Mouse (Mus musculus) thymus, adult 2 months (tissue): ENCODE results near the gene Krtap24-1. TPM values are rescaled to one million over a fixed set of nuclear protein-coding genes. Genes with fewer than 3 reads are reported as not detected.

Source experiments
- DNase-seq: peaks from one replicate; pipeline ENCODE4 v3.0.0; 2021
- H3K27ac ChIP-seq: fragments of 200-500 bp; 2 replicates; pipeline ENCODE4 v1.5.1; 2012; ENCODE audit warnings: low read length, control low read depth; ENCODE audit not compliant: control insufficient read depth, insufficient read depth
- H3K27me3 ChIP-seq: fragments of 200-500 bp; 2 replicates; pipeline ENCODE4 v1.6.1; 2012; ENCODE audit warnings: mild to moderate bottlenecking, low read length, moderate library complexity, mixed read lengths; ENCODE audit not compliant: control insufficient read depth, insufficient read depth
- H3K36me3 ChIP-seq: fragments of 200-500 bp; 2 replicates; pipeline ENCODE4 v1.6.1; 2012; ENCODE audit warnings: mild to moderate bottlenecking, low read length, moderate library complexity; ENCODE audit not compliant: control insufficient read depth, insufficient read depth
- H3K4me1 ChIP-seq: fragments of 200-500 bp; replicated peaks from 2 replicates; pipeline ENCODE4 v1.6.1; 2012; ENCODE audit warnings: low read length; ENCODE audit not compliant: control insufficient read depth, insufficient read depth
- H3K4me3 ChIP-seq: fragments of 200-500 bp; 2 replicates; pipeline ENCODE4 v1.5.1; 2012; ENCODE audit warnings: mild to moderate bottlenecking, low read length, control low read depth, moderate library complexity; ENCODE audit not compliant: control insufficient read depth, insufficient read depth
- CTCF ChIP-seq: fragments of 200-500 bp; IDR thresholded peaks from 2 replicates; pipeline ENCODE4 v1.5.1; 2012; ENCODE audit warnings: mild to moderate bottlenecking, control low read depth, low read length, moderate library complexity, borderline replicate concordance; ENCODE audit not compliant: control insufficient read depth, poor library complexity, insufficient read depth; ENCODE audit errors: extremely low read depth
- POLR2A ChIP-seq: fragments of 200-500 bp; IDR thresholded peaks from 2 replicates; pipeline ENCODE4 v1.6.1; 2012; ENCODE audit warnings: mild to moderate bottlenecking, low read length, control low read depth, moderate library complexity; ENCODE audit not compliant: control insufficient read depth, poor library complexity, insufficient read depth; ENCODE audit errors: extremely low read depth
- WGBS: fragments of 180-500 bp; shearing (Covaris S2); methylation state at CpG from one replicate; pipeline ENCODE4 v1.1.7; 2018; 5-methylcytosine and 5-hydroxymethylcytosine counted together
- polyA plus RNA-seq: library from polyadenylated mRNA; depleted of rRNA; stranded (reverse); fragments of >200 nt; gene quantifications from 2 replicates; pipeline ENCODE4 v1.2.3, GENCODE M21; 2012; rRNA removed

The Krtap24-1 gene
- polyA plus RNA-seq, 1 experiment = not detected

- TF ChIP-seq CTCF (no peak), POLR2A (no peak)
- Histone ChIP-seq H3K4me3 (no peak overlapping the region), H3K4me1 (no peaks in the 10 kb centered on the region), H3K27me3 (no peaks in the 10 kb centered on the region), H3K27ac (no peak overlapping the region), H3K36me3 (no peaks in the 10 kb centered on the region)
- no peak for DNase-seq
- 94% methylated on average over 3 of the region's 3 CpGs for WGBS
These were observed 42.3 kb downstream of the Krtap24-1 start for GRCm38 (mm10) chr16:88569732-88570131.

GRCm38 (mm10) chr16:88569096-88569495, 43.0 kb downstream of the Krtap24-1 start:
- no peaks in the 10 kb centered on the region for H3K36me3 ChIP-seq
- no peak for TF ChIP-seq CTCF
- no peak for TF ChIP-seq POLR2A
- H3K4me1 ChIP-seq = no peaks in the 10 kb centered on the region
- H3K27me3 ChIP-seq = no peaks in the 10 kb centered on the region
- no peak overlapping the region for H3K27ac ChIP-seq
- no peak for DNase-seq
- H3K4me3 ChIP-seq = no peak overlapping the region
- 87% methylated on average over 1 of the region's 1 CpGs for WGBS

GRCm38 (mm10) chr16:88563045-88563913, 48.8 kb downstream of the Krtap24-1 start, which contains the start of gene Cldn8:
Cldn8 (minus strand) TSS chr16:88563183.
- no peak for DNase-seq
- no peaks in the 10 kb centered on the region for H3K27me3 ChIP-seq
- WGBS = 85% methylated on average over 6 of the region's 6 CpGs
- TF ChIP-seq POLR2A (no peak), CTCF (no peak)
- no peaks in the 10 kb centered on the region for H3K36me3 ChIP-seq
- no peak within 1 kb of the TSS for H3K27ac ChIP-seq
- no peaks in the 10 kb centered on the region for H3K4me1 ChIP-seq
- H3K4me3 ChIP-seq = no peak within 1 kb of the TSS

GRCm38 (mm10) chr16:88561617-88562164, 50.4 kb downstream of the Krtap24-1 start:
- 89% methylated on average over 6 of the region's 6 CpGs for WGBS
- H3K4me1 ChIP-seq = no peaks in the 10 kb centered on the region

More at GRCm38 (mm10) chr16:88561617-88562164, 50.4 kb downstream of the Krtap24-1 start:
- Histone ChIP-seq H3K27ac (no peak overlapping the region), H3K36me3 (no peaks in the 10 kb centered on the region), H3K27me3 (no peaks in the 10 kb centered on the region), H3K4me3 (no peak overlapping the region)
- no peak for TF ChIP-seq POLR2A
- TF ChIP-seq CTCF = no peak
- no peak for DNase-seq

Other genes starting within 250 kb of the Krtap24-1 start
- not detected in 2 replicates for gene Cldn17, start 105.3 kb downstream of the Krtap24-1 start, polyA plus RNA-seq
- 0.19 TPM in 1 of 2 replicates, not detected in the other for gene Cldn8, start 49.1 kb downstream of the Krtap24-1 start, polyA plus RNA-seq
- gene 2310079G19Rik, start 15.4 kb upstream of the Krtap24-1 start, polyA plus RNA-seq = 0.31 TPM in 1 of 2 replicates, not detected in the other
- gene Krtap26-1, start 35.5 kb upstream of the Krtap24-1 start, polyA plus RNA-seq = not detected in 2 replicates
- gene Krtap27-1, start 59.4 kb upstream of the Krtap24-1 start, polyA plus RNA-seq = not detected in 2 replicates
- not detected in 2 replicates for gene 2310061N02Rik, start 95.7 kb upstream of the Krtap24-1 start, polyA plus RNA-seq
- not detected in 2 replicates for gene Krtap13-1, start 116.6 kb upstream of the Krtap24-1 start, polyA plus RNA-seq
- gene Krtap13, start 139.4 kb upstream of the Krtap24-1 start, polyA plus RNA-seq = not detected in 2 replicates
- not detected in 2 replicates for gene 2310034C09Rik, start 146.6 kb upstream of the Krtap24-1 start, polyA plus RNA-seq
- gene 2310057N15Rik, start 161.9 kb upstream of the Krtap24-1 start, polyA plus RNA-seq = not detected in 2 replicates
- gene Gm5965, start 165.6 kb upstream of the Krtap24-1 start, polyA plus RNA-seq = not detected in 2 replicates
- gene Gm20741, start 199.9 kb upstream of the Krtap24-1 start, polyA plus RNA-seq = not detected in 2 replicates
- not detected in 2 replicates for gene Krtap15, start 207.9 kb upstream of the Krtap24-1 start, polyA plus RNA-seq
- not detected in 2 replicates for gene Krtap14, start 213.9 kb upstream of the Krtap24-1 start, polyA plus RNA-seq